Mouse (Mus musculus) gastrocnemius, postnatal 4 days (tissue): ENCODE results near the gene Ttc37. TPM values are rescaled to one million over a fixed set of nuclear protein-coding genes. Genes with fewer than 3 reads are reported as not detected.
A peak's percentile ranks its signal among the peaks of the same experiment; 100 is the strongest.

Source experiments
- DNase-seq, 2 experiments: peaks; one replicate each; pipeline ENCODE4 v3.0.0; 2021 to 2022; ENCODE audit warnings: low spot score in 2 of 2, mixed read lengths in 2 of 2
- long read RNA-seq, 2 experiments: library from polyadenylated mRNA; stranded (forward); transcript quantifications; one replicate each; pipeline ENCODE4 v2.0.0; 2021
- total RNA-seq, 2 experiments: library from RNA; stranded (reverse); gene quantifications; 2 replicates each; pipeline ENCODE4 v1.2.3; 2021

Gene Ttc37
- total RNA-seq, result 10 to 100 TPM; 17.5 to 19.4 TPM
- long read RNA-seq, experiment 1, full-length matches to known transcripts, result 2 of 6 reads
- long read RNA-seq, experiment 1, partial matches to known transcripts, result 2 of 6 reads
- long read RNA-seq, experiment 1, other reads (novel, unspliced or antisense), result 2 of 6 reads
- long read RNA-seq, experiment 2, full-length matches to known transcripts, result 2 of 9 reads
- long read RNA-seq, experiment 2, partial matches to known transcripts, result 2 of 9 reads
- long read RNA-seq, experiment 2, other reads (novel, unspliced or antisense), result 5 of 9 reads

- peak; percentile 85 to 93 for DNase-seq
Observed at GRCm38 (mm10) chr13:76098493-76099303, at the start of gene Ttc37, which contains the start of gene Arsk. Ttc37 (plus strand) TSS chr13:76098734. Arsk (minus strand) TSS chr13:76098660.

GRCm38 (mm10) chr13:76055391-76056232 lies 42.9 kb upstream of the Ttc37 start:
- peak in 1 of 2 experiments; percentile 14 for DNase-seq

GRCm38 (mm10) chr13:76056261-76056724 lies 42.2 kb upstream of the Ttc37 start:
- DNase-seq, result peak; percentile 23 to 35

GRCm38 (mm10) chr13:76056896-76057266 lies 41.7 kb upstream of the Ttc37 start, which contains the start of gene Gpr150:
Gpr150 (minus strand) TSS chr13:76056996.
- DNase-seq, result no peak

GRCm38 (mm10) chr13:76057267-76058069 lies 41.1 kb upstream of the Ttc37 start:
- DNase-seq, result no peak

- DNase-seq, result no peak
Observed at GRCm38 (mm10) chr13:76059591-76059990, 38.9 kb upstream of the Ttc37 start.

GRCm38 (mm10) chr13:76062126-76062525 lies 36.4 kb upstream of the Ttc37 start:
- DNase-seq, result no peak

- no peak for DNase-seq
Observed at GRCm38 (mm10) chr13:76062569-76062968, 36.0 kb upstream of the Ttc37 start.

- no peak for DNase-seq
Observed at GRCm38 (mm10) chr13:76063548-76063947, 35.0 kb upstream of the Ttc37 start.

GRCm38 (mm10) chr13:76064363-76064945 lies 34.1 kb upstream of the Ttc37 start:
- DNase-seq, result no peak

- DNase-seq, result no peak
Observed at GRCm38 (mm10) chr13:76074323-76074722, 24.2 kb upstream of the Ttc37 start.

GRCm38 (mm10) chr13:76098116-76098492 lies 430 bp upstream of the Ttc37 start:
- no peak for DNase-seq

GRCm38 (mm10) chr13:76101989-76102388 lies 3.5 kb downstream of the Ttc37 start:
- DNase-seq, result no peak

- DNase-seq, result no peak
Observed at GRCm38 (mm10) chr13:76109069-76109824, 10.7 kb downstream of the Ttc37 start.

- no peak for DNase-seq
Observed at GRCm38 (mm10) chr13:76128799-76129198, 30.3 kb downstream of the Ttc37 start.

GRCm38 (mm10) chr13:76132415-76132814 lies 33.9 kb downstream of the Ttc37 start:
- DNase-seq, result no peak

GRCm38 (mm10) chr13:76138862-76139261 lies 40.3 kb downstream of the Ttc37 start:
- DNase-seq, result no peak

- DNase-seq, result no peak
Observed at GRCm38 (mm10) chr13:76141117-76141808, 42.7 kb downstream of the Ttc37 start.

- no peak for DNase-seq
Observed at GRCm38 (mm10) chr13:76150483-76150882, 51.9 kb downstream of the Ttc37 start.
